Comparison of ENCODE assay signal across 9 mouse cellular contexts in the genomic region with DNA sequence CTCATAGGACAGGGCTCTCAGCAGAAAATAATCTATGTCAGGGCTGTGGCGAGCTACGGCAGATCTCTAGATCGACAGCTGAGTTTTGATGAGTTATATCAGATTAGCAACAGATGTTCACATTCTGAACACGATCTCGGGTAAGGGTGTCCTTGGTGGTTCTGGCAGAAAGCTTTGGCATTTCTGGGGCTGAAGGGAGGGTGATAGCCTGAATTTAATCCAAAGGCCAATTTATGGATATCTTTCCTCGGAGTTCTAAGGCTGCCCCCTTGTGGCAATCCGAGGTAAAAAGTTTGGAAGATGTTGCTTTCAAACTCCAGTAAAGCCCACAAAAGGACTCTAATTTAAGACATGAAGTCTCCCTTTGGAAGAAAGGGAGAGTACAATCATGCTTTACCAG.
A peak's percentile ranks its signal among the peaks of the same experiment; 100 is the strongest.
DNase-seq lines count a peak whose midpoint lies in the region; TF ChIP-seq lines count a peak whose summit lies in the region.
"Had no signal": no experiment of that assay in that cellular context is flagged by ENCODE, and none has a peak within 500 bp of the region (broad histone marks: within the 10 kb centered on the region; RNA-seq: fewer than 3 reads in every experiment).

No protein-coding gene starts in this region.

- no peak overlapping the region for H3K27ac ChIP-seq in MEL (ENCODE audit: control insufficient read depth, low read depth, low read length)

- peak; percentile 47 for TF ChIP-seq RAD21 in MEL (IDR thresholded peaks at IDR 0.05; ENCODE audit: low read depth, low read length)

- peaks cover 0 to 2% of the 10 kb centered on the region in 2 experiments; a peak in 1 of 4 replicates for H3K27me3 ChIP-seq in MEL (ENCODE audit: control insufficient read depth in 1 of 2, insufficient read depth in 2 of 2, low read length in 2 of 2)

- no peak for TF ChIP-seq EP300 in MEL (IDR thresholded peaks at IDR 0.05; ENCODE audit: low read depth in 1 of 2, low read length in 2 of 2)

- intact Hi-C loops in heart, postnatal 14 days (cut with DNase I): no loop called here
- intact Hi-C loops in left cerebral cortex, postnatal 10 days (cut with DNase I): no loop called here

- no peak for TF ChIP-seq POLR2A in MEL (IDR thresholded peaks at IDR 0.05; ENCODE audit: control insufficient read depth in 1 of 2, insufficient read depth in 1 of 2, low read depth in 1 of 2, low read length in 2 of 2, poor library complexity in 1 of 2)

- peak; percentile 1 to 18 for DNase-seq in heart, postnatal 14 days
- no peak for DNase-seq in heart, adult 9 months (ENCODE audit: low spot score in 2 of 2)
- peak; percentile 20 for DNase-seq in MEL (ENCODE audit: low read depth, low spot score)
- DNase-seq in cerebellum, adult 8-10 months: peak; percentile 35
- peak; percentile 26 for DNase-seq in forelimb bud, embryonic 11.5 days (ENCODE audit: low read depth, low spot score)
- peak; percentile 52 to 64 for DNase-seq in left cerebral cortex, postnatal 10 days (ENCODE audit: extremely low spot score in 1 of 2, low spot score in 2 of 2)
- DNase-seq in right cerebral cortex, adult 18-20 months: peak; percentile 35
- no peak for DNase-seq in B cell, adult 2 months

- H3K4me3 ChIP-seq in MEL (ENCODE audit: control insufficient read depth in 1 of 2, insufficient read depth in 1 of 2, low read depth in 2 of 2, low read length in 2 of 2): no peak overlapping the region

- no peaks in the 10 kb centered on the region for H3K9me3 ChIP-seq in MEL (replicated peaks; ENCODE audit: insufficient read depth, low read length)
- H3K9me3 ChIP-seq: G1E had no signal

- no peak overlapping the region for H3K9ac ChIP-seq in MEL (ENCODE audit: control insufficient read depth, low read depth, low read length, poor library complexity, severe bottlenecking)

- H3K36me3 ChIP-seq in MEL (ENCODE audit: control insufficient read depth in 1 of 2, insufficient read depth in 2 of 2, low read length in 2 of 2): no peaks in the 10 kb centered on the region
- H3K36me3 ChIP-seq: G1E had no signal

- H3K4me1 ChIP-seq in MEL (ENCODE audit: control insufficient read depth in 1 of 2, insufficient read depth in 2 of 2, low read length in 2 of 2): no peaks in the 10 kb centered on the region

- H3K79me2 ChIP-seq in MEL (ENCODE audit: control insufficient read depth, insufficient read depth, low read length, poor library complexity): no peaks in the 10 kb centered on the region

- TF ChIP-seq CTCF in MEL (IDR thresholded peaks at IDR 0.05 in 2 of 3, conservative IDR thresholded peaks at IDR 0.05 in 1 of 3; ENCODE audit: control insufficient read depth in 1 of 3, insufficient read depth in 1 of 3, low read depth in 2 of 3, low read length in 3 of 3, poor library complexity in 1 of 3, severe bottlenecking in 1 of 3): peak; percentile 27 to 57 (median 46); a peak in 4 of 6 replicates

TF ChIP-seq in MEL, 35 proteins besides CTCF, POLR2A, EP300 and RAD21:
- no peak for TF ChIP-seq NELFE (IDR thresholded peaks at IDR 0.05; ENCODE audit: low read depth, low read length)
- no peak for TF ChIP-seq TAL1 (IDR thresholded peaks at IDR 0.05; ENCODE audit: low read length)
- no peak for TF ChIP-seq RCOR1 (IDR thresholded peaks at IDR 0.05; ENCODE audit: low read depth, low read length)
- no peak for TF ChIP-seq SIN3A (IDR thresholded peaks at IDR 0.05; ENCODE audit: low read length)
- no peak for TF ChIP-seq TCF12 (IDR thresholded peaks at IDR 0.05; ENCODE audit: low read depth, low read length)
- TF ChIP-seq ZMIZ1 (IDR thresholded peaks at IDR 0.05; ENCODE audit: low read depth, low read length): no peak
- TF ChIP-seq UBTF (IDR thresholded peaks at IDR 0.05; ENCODE audit: borderline replicate concordance, insufficient read depth, low read depth, low read length): no peak
- TF ChIP-seq USF2 (IDR thresholded peaks at IDR 0.05; ENCODE audit: borderline replicate concordance in 1 of 2, insufficient read depth in 1 of 2, low read depth in 1 of 2, low read length in 2 of 2): no peak
- no peak for TF ChIP-seq E2F4 (IDR thresholded peaks at IDR 0.05; ENCODE audit: borderline replicate concordance, low read depth, low read length)
- no peak for TF ChIP-seq HCFC1 (IDR thresholded peaks at IDR 0.05; ENCODE audit: low read depth, low read length)
- no peak for TF ChIP-seq MXI1 (IDR thresholded peaks at IDR 0.05; ENCODE audit: low read depth, low read length)
- no peak for TF ChIP-seq POLR2AphosphoS2 (IDR thresholded peaks at IDR 0.05; ENCODE audit: low read length)
- TF ChIP-seq ZC3H11A (IDR thresholded peaks at IDR 0.05; ENCODE audit: low read depth, low read length): peak; percentile 32; the same call in 1 of the 2 replicates
- peak; percentile 64 for TF ChIP-seq SMC3 (IDR thresholded peaks at IDR 0.05; ENCODE audit: low read depth, low read length)
- TF ChIP-seq MAX (IDR thresholded peaks at IDR 0.05; ENCODE audit: low read length): no peak

Comparison
In these comparisons a context has a peak if more than half of its experiments do, and no peak if none do; other contexts are left out.
1. DNase-seq: peak in heart, postnatal 14 days (2 of 2), MEL (single experiment), cerebellum, adult 8-10 months (single experiment), forelimb bud, embryonic 11.5 days (single experiment), left cerebral cortex, postnatal 10 days (2 of 2) and right cerebral cortex, adult 18-20 months (single experiment); none in heart, adult 9 months (0 of 2) and B cell, adult 2 months (0 of 2).